Mouse (Mus musculus) erythroid progenitor cell, adult 5-6 weeks (primary cell): ENCODE measurements around the gene Dmkn. TPM values are rescaled to one million over a fixed set of nuclear protein-coding genes. Genes with fewer than 3 reads are reported as not detected.

Experiments used
- ATAC-seq: replicated peaks from 2 replicates; pipeline ENCODE4 v1.8.0; 2016; ENCODE audit warnings: moderate number of reproducible peaks, mild to moderate bottlenecking, moderate TSS enrichment, inconsistent platforms; ENCODE audit not compliant: poor library complexity, low FRiP score, severe bottlenecking
- total RNA-seq, 2 experiments: library from RNA; stranded (forward) in 1 of 2; stranded (reverse) in 1 of 2; fragments of 150-400 nt in 1 of 2; fragments of 186-747, 209-891 nt in 1 of 2; gene quantifications; 2 replicates each; pipeline versions ENCODE4 v1.2.3 to v1.2.4; 2015 to 2017; ENCODE audit warnings: low replicate concordance in 2 of 2

The Dmkn gene
- total RNA-seq, 2 experiments from 2014 or later, result 1.7 to 9.7 TPM

- ATAC-seq, result no peak
Measured at GRCm38 (mm10) chr7:30758853-30759252, 4.7 kb upstream of the Dmkn start.

- no peak for ATAC-seq
Measured at GRCm38 (mm10) chr7:30761769-30762352, 1.7 kb upstream of the Dmkn start.

- no peak for ATAC-seq
Measured at GRCm38 (mm10) chr7:30765173-30765572, 1.6 kb downstream of the Dmkn start.

- ATAC-seq, result no peak
Measured at GRCm38 (mm10) chr7:30766408-30766807, 2.9 kb downstream of the Dmkn start.

- no peak for ATAC-seq
Measured at GRCm38 (mm10) chr7:30769236-30769635, 5.7 kb downstream of the Dmkn start.

- no peak for ATAC-seq
Measured at GRCm38 (mm10) chr7:30776104-30776503, 12.5 kb downstream of the Dmkn start.

- ATAC-seq, result no peak
Measured at GRCm38 (mm10) chr7:30777081-30777579, 13.6 kb downstream of the Dmkn start.

GRCm38 (mm10) chr7:30777911-30778310 lies 14.4 kb downstream of the Dmkn start:
- ATAC-seq, result no peak

GRCm38 (mm10) chr7:30781792-30782191 lies 18.2 kb downstream of the Dmkn start:
- ATAC-seq, result no peak

GRCm38 (mm10) chr7:30782658-30783057 lies 19.1 kb downstream of the Dmkn start:
- ATAC-seq, result no peak

GRCm38 (mm10) chr7:30785154-30785553 lies 21.6 kb downstream of the Dmkn start:
- no peak for ATAC-seq

GRCm38 (mm10) chr7:30785721-30786546 lies 22.4 kb downstream of the Dmkn start:
- ATAC-seq, result no peak

GRCm38 (mm10) chr7:30787377-30788022 lies 23.9 kb downstream of the Dmkn start, which contains the start of gene Krtdap:
Gene Krtdap (plus strand): TSS chr7:30787896.
- no peak for ATAC-seq

GRCm38 (mm10) chr7:30790141-30790540 lies 26.6 kb downstream of the Dmkn start:
- no peak for ATAC-seq

GRCm38 (mm10) chr7:30791921-30792320 lies 28.4 kb downstream of the Dmkn start:
- ATAC-seq, result no peak

GRCm38 (mm10) chr7:30794921-30795320 lies 31.4 kb downstream of the Dmkn start:
- ATAC-seq, result no peak

GRCm38 (mm10) chr7:30796790-30797189 lies 33.2 kb downstream of the Dmkn start:
- no peak for ATAC-seq

GRCm38 (mm10) chr7:30800653-30801052 lies 37.1 kb downstream of the Dmkn start:
- ATAC-seq, result no peak

- no peak for ATAC-seq
Measured at GRCm38 (mm10) chr7:30803256-30803655, 39.7 kb downstream of the Dmkn start.

GRCm38 (mm10) chr7:30804026-30804715 lies 40.6 kb downstream of the Dmkn start:
- no peak for ATAC-seq
